Mouse (Mus musculus) hindbrain, embryonic 10.5 days (tissue): ENCODE results near the gene Eng. TPM values are rescaled to one million over a fixed set of nuclear protein-coding genes. Genes with fewer than 3 reads are reported as not detected.

Experiments used
- DNase-seq: peaks from one replicate; pipeline ENCODE4 v3.0.0-alpha.2; 2017; ENCODE audit warnings: low spot score
- H3K27ac ChIP-seq: fragments of 300-500 bp; sonication (generic); 2 replicates; pipeline ENCODE4 v1.5.1; 2016; ENCODE audit warnings: mild to moderate bottlenecking, moderate library complexity
- H3K27me3 ChIP-seq: fragments of 300-500 bp; sonication (generic); 2 replicates; pipeline ENCODE4 v1.6.1; 2016; ENCODE audit warnings: mild to moderate bottlenecking; ENCODE audit not compliant: poor library complexity, insufficient read depth, severe bottlenecking
- H3K36me3 ChIP-seq: fragments of 300-500 bp; sonication (generic); 2 replicates; pipeline ENCODE4 v1.6.1; 2016; ENCODE audit warnings: mild to moderate bottlenecking, moderate library complexity
- H3K4me1 ChIP-seq: fragments of 300-500 bp; sonication (generic); replicated peaks from 2 replicates; pipeline ENCODE4 v1.6.1; 2016; ENCODE audit warnings: mild to moderate bottlenecking
- H3K4me3 ChIP-seq: fragments of 300-500 bp; sonication (generic); 2 replicates; pipeline ENCODE4 v1.5.1; 2016; ENCODE audit warnings: mild to moderate bottlenecking, moderate library complexity
- H3K9me3 ChIP-seq: fragments of 300-500 bp; sonication (generic); 2 replicates; pipeline ENCODE4 v1.6.1; 2016; ENCODE audit warnings: mild to moderate bottlenecking, moderate library complexity
- WGBS: fragments of 180-500 bp; shearing (Covaris S2); methylation state at CpG from one replicate; pipeline ENCODE4 v1.1.7; 2016; 5-methylcytosine and 5-hydroxymethylcytosine counted together
- polyA plus RNA-seq: library from polyadenylated mRNA; unstranded; fragments of >200 nt; fragmentation: Nextera tagmentation; extraction: Ambion mirVana; gene quantifications from 2 replicates; pipeline ENCODE4 v1.2.1, GENCODE M21; 2016

Eng gene
- polyA plus RNA-seq, 1 experiment from 2014 or later: 35.8 TPM

DNA sequence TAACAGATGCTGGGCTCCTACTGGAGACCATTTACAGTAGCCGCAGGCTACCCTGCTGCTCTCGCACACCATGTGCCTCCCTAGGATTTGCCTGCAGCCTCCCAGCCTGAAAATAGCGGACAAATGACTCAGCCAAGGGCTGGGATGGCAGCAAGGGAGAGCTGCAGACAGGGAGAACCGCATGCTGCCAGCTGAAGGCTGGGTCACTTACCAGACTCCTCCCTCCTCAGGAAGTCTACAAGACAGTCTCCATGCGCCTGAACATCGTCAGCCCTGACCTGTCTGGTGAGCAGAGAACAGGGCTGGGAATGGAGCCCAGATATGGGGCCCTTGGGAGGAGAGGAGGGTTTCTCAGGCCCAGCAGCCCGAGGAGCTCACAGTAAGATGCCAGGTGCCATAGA lies 33.7 kb downstream of the Eng start:
- no peaks in the 10 kb centered on the region for H3K9me3 ChIP-seq
- DNase-seq: no peak
- peaks cover 37% of the 10 kb centered on the region for H3K36me3 ChIP-seq
- H3K4me1 ChIP-seq: peaks cover 21% of the 10 kb centered on the region
- no peak overlapping the region for H3K4me3 ChIP-seq
- 69% methylated on average over 7 of the region's 7 CpGs for WGBS
- H3K27me3 ChIP-seq: no peaks in the 10 kb centered on the region
- 0 out of 2 replicates have a peak overlapping the region, but pooled peaks have one; percentile 13 for H3K27ac ChIP-seq

DNA sequence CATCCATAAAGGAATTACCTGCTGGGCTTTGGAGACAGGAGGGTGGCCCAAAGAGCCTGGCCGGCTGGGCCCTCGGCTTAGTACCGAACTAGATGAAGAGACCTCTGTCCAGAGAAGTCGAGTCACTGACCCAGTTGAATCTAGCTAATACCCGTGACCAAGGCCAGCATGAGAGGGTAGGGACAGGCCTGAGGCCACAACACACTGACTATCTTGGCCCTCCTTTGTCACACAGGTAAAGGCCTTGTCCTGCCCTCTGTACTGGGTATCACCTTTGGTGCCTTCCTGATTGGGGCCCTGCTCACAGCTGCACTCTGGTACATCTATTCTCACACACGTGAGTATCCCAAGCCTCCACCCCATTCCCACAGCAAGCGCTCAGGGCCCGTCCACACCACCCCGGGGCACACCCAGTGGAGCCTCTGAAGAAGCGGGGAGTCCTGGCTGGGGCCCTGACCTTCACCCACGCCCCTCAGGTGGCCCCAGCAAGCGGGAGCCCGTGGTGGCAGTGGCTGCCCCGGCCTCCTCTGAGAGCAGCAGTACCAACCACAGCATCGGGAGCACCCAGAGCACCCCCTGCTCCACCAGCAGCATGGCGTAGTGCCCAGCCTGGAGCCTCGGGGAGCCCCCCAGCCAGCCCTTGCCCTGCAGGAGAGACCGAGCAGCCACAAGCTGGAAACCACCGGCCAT lies 34.7 kb downstream of the Eng start:
- no peak for DNase-seq
- Histone ChIP-seq H3K4me3 (no peak overlapping the region), H3K27ac (peak overlapping the region; percentile 13; the same call in 1 of the 2 replicates), H3K36me3 (peaks cover 48% of the 10 kb centered on the region), H3K27me3 (no peaks in the 10 kb centered on the region), H3K9me3 (no peaks in the 10 kb centered on the region), H3K4me1 (peaks cover 21% of the 10 kb centered on the region)
- WGBS: 88% methylated on average over 19 of the region's 19 CpGs

DNA sequence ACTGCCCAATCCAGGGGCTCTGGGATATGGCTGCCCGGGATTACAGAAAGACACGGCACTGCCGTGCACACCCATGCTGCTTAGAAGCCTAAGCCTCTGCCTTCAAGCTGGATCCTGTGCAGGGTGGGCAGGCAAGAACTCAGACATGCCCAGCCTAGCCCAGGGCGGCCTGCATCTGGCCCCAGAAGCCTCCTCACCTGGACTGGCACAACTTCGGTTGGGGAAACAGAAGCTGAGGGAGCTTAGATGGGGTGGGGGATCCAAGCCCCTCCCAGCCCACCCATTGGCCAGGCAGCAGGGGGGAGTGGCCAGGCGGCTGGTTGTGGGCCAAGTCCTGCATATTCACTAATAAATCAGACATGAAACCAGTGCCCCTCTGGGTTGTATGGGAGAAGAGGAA lies 35.4 kb downstream of the Eng start:
- Histone ChIP-seq H3K4me3 (no peak overlapping the region), H3K36me3 (peaks cover 54% of the 10 kb centered on the region), H3K4me1 (peaks cover 21% of the 10 kb centered on the region), H3K27me3 (no peaks in the 10 kb centered on the region), H3K27ac (peak overlapping the region; percentile 13; the same call in 1 of the 2 replicates), H3K9me3 (no peaks in the 10 kb centered on the region)
- DNase-seq: no peak
- 76% methylated on average over 6 of the region's 6 CpGs for WGBS

DNA sequence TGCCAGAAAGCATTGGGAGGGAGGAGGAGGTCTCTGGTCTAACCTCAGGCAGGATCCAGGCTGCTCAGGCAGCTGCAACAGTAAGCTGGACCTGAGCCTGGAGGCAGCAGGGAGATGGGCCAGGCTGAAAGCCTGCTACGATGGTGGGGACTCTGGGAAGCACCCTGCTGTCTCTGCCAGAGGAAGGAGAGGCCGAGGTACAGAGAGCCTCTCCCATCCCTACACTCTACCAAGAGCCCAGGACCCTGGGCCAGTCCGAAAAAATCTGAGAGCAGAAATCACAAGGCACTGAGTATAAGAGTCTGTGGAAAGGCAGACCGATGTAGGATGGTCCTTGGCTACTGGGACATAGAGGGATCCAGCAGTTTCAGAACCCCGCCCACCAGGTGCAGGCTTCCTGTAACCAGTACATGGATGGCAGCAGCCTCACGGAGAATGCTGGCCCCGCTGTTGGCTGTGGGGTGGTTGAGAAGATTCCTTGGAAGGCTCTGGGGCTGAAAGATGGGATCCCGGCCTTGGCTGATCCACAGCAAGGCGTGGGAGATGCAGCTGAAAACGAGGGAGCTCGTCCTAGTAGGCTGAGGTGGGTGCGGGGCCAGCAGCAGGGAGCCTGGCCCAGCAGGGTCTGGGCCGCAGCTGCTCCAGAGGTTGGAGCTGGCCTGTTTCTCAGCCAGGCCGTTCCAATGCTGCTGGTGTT lies 36.5 kb downstream of the Eng start:
- DNase-seq: no peak
- Histone ChIP-seq H3K9me3 (no peaks in the 10 kb centered on the region), H3K4me3 (no peak overlapping the region), H3K27ac (no peak overlapping the region), H3K4me1 (peaks cover 21% of the 10 kb centered on the region), H3K27me3 (no peaks in the 10 kb centered on the region), H3K36me3 (peaks cover 66% of the 10 kb centered on the region)
- 80% methylated on average over 14 of the region's 14 CpGs for WGBS

DNA sequence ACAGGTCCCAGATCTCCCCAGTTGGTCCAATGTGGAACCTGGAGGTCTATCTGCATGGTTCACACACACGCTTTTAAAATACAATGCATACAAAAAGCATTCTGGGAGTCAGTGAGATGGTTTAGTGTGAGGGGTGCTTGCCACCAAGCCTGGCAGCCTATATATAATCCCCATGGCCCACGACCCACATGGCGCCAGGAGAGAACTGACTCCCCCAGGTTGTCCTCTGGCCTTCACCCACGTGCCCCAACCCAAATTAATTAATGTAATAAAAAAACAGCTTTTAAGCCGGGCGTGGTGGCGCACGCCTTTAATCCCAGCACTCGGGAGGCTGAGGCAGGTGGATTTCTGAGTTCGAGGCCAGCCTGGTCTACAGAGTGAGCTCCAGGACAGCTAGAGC lies 37.3 kb downstream of the Eng start:
- no peaks in the 10 kb centered on the region for H3K9me3 ChIP-seq
- 93% methylated on average over 10 of the region's 10 CpGs for WGBS
- H3K27me3 ChIP-seq: no peaks in the 10 kb centered on the region
- no peak overlapping the region for H3K27ac ChIP-seq
- H3K36me3 ChIP-seq: peaks cover 71% of the 10 kb centered on the region
- H3K4me3 ChIP-seq: no peak overlapping the region
- peaks cover 21% of the 10 kb centered on the region for H3K4me1 ChIP-seq
- DNase-seq: no peak

DNA sequence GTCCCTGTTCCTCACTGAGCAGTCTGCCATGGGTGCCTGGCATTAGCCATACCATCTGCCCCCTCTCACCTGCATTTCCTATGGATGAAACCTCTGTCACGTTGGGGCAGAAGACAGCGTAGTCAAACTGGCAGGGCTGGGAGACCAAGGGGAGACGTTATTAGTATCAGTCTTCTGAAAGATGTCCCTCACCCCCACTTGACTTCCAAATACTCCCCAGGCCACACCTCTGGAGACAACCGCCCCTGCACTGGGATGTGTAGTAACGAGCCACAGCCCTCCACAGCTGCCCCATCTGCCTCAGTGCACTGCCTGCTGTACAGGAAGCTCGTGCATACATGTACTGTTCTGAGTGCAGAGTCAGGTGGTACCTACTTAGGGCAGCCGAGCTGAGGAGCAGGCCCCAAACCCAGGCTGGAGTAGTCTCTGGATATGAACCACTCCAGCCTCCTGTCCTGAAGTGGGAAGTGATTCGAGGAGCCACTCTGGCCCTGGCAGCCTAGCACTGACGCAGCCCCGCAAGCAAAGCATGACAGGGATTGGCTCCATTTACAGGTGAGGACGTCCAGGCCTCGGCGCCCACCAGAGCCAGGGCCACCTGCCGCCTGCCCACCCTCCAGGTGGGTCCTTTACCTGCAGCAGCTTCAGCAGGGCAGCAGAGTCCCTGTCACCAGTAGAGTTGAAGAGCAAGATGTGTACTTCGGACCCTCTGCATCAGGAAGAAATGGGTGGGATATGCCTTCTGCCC lies 38.5 kb downstream of the Eng start:
- no peaks in the 10 kb centered on the region for H3K27me3 ChIP-seq
- 92% methylated on average over 15 of the region's 15 CpGs for WGBS
- peaks cover 28% of the 10 kb centered on the region for H3K4me1 ChIP-seq
- DNase-seq: no peak
- no peaks in the 10 kb centered on the region for H3K9me3 ChIP-seq
- H3K36me3 ChIP-seq: peaks cover 71% of the 10 kb centered on the region
- H3K4me3 ChIP-seq: no peak overlapping the region
- no peak overlapping the region for H3K27ac ChIP-seq

DNA sequence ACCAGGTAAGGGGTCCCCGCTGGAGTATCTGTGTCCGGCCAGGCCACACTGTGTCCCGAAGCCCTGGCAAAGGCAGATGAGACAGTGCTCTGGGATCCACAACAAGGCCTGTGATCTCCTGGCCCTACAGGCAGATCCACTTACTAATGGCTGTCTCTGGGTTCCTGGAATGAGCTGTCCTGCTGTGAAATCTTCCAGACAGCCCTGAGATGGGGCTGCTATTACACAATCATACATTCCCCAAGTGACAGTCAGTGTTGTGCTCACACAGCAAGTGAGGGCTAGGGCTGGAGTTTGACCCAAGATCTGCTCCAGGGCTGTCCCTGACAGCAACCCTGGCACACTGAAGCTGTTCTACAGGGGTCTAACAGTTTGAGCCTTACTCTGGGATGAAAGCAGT lies 39.4 kb downstream of the Eng start:
- Histone ChIP-seq H3K27me3 (no peaks in the 10 kb centered on the region), H3K4me1 (peaks cover 27% of the 10 kb centered on the region), H3K9me3 (no peaks in the 10 kb centered on the region), H3K4me3 (no peak overlapping the region), H3K27ac (no peak overlapping the region), H3K36me3 (peaks cover 71% of the 10 kb centered on the region)
- WGBS: 92% methylated on average over 3 of the region's 3 CpGs
- DNase-seq: no peak

DNA sequence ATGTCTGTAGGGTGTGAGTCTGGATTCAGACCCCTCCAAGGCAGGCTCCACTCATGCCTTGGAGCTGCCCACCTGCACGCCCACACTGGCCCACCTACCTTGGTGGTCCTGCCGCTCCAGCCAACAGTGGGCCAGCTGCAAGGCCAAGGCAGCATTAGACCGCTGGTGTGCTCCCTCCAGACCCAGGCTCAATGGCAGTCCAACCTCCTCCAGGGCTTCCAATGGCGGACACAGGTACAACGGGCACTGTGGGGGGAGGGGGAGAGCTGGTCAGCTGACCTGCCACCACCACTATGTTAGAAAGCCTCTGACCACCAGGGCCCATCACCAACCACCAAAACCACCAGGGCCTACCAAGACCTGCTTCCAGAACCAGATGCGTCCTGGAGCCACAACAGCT lies 40.2 kb downstream of the Eng start:
- Histone ChIP-seq H3K27me3 (no peaks in the 10 kb centered on the region), H3K4me1 (peaks cover 25% of the 10 kb centered on the region), H3K9me3 (no peaks in the 10 kb centered on the region), H3K36me3 (peaks cover 65% of the 10 kb centered on the region), H3K4me3 (no peak overlapping the region), H3K27ac (no peak overlapping the region)
- WGBS: 91% methylated on average over 6 of the region's 6 CpGs
- no peak for DNase-seq

DNA sequence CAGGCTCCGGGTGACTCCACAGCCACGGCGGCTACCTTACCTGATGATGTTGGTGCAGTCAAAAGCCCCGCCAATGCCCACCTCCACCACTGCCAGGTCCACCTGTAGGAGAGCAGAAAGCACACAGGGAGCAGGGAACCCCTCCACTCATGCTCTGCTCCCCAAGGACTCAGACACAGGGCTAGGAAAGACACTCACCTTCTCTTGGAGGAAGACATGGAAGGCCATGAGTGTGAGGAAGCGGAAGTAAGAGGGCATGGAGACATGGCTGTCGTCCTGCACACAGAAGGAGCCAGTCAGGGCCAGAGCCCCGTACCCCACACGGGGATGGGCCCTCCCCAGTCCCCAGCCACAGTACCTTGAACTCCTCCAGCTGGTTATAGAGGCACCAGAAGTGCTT lies 41.2 kb downstream of the Eng start:
- peaks cover 27% of the 10 kb centered on the region for H3K4me1 ChIP-seq

DNA sequence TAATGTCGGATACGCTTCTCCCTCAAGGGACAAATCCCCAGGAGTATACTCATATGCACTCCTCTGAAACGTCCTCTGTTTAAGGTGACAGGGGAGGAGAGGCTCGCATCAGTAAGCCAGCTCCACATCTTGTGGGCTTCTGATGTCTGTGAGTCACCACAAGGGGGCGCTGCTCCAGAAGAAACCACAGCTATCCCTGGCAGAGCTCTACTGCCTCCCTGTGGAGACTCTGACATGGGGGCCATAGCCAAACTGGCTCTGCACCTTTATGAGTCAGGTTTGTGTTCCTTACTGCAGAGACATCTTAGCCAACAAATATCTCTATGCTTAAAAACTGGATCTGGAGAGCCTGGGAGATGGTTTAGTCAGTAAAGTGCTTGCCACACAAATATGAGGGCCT lies 43.0 kb downstream of the Eng start:
- peak; percentile 88 for DNase-seq
- Histone ChIP-seq H3K9me3 (no peaks in the 10 kb centered on the region), H3K4me1 (peaks cover 39% of the 10 kb centered on the region), H3K4me3 (no peak overlapping the region), H3K27me3 (no peaks in the 10 kb centered on the region), H3K36me3 (peaks cover 39% of the 10 kb centered on the region), H3K27ac (peak overlapping the region; percentile 23; the same call in 1 of the 2 replicates)
- WGBS: 20% methylated on average over 5 of the region's 5 CpGs

More for the DNA sequence above, 41.2 kb downstream of the Eng start:
- Histone ChIP-seq H3K36me3 (peaks cover 58% of the 10 kb centered on the region), H3K9me3 (no peaks in the 10 kb centered on the region), H3K27ac (no peak overlapping the region), H3K4me3 (no peak overlapping the region), H3K27me3 (no peaks in the 10 kb centered on the region)
- WGBS: 96% methylated on average over 8 of the region's 8 CpGs
- no peak for DNase-seq

DNA sequence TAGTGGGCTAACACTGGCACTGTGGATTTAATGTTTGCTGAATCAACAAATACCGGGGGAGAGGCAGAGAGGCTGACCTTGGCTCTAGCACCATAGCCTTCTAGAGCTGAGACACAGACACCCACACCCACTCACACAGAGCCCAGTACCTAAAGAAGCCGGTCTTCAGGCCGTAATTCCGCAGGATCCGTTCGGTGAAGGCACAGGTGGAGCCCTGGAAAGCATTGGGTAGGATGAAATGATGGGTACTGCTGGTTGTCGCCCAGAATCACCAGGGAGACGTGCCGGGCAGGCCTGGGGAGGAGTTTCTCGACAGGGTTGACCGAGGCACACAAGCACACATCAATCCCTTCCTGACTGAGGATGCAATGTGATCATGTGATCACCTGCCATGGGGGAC lies 44.6 kb downstream of the Eng start:
- DNase-seq: no peak
- H3K36me3 ChIP-seq: peaks cover 23% of the 10 kb centered on the region
- H3K4me3 ChIP-seq: no peak overlapping the region
- no peaks in the 10 kb centered on the region for H3K27me3 ChIP-seq
- no peak overlapping the region for H3K27ac ChIP-seq
- 84% methylated on average over 11 of the region's 11 CpGs for WGBS
- peaks cover 43% of the 10 kb centered on the region for H3K4me1 ChIP-seq
- no peaks in the 10 kb centered on the region for H3K9me3 ChIP-seq

DNA sequence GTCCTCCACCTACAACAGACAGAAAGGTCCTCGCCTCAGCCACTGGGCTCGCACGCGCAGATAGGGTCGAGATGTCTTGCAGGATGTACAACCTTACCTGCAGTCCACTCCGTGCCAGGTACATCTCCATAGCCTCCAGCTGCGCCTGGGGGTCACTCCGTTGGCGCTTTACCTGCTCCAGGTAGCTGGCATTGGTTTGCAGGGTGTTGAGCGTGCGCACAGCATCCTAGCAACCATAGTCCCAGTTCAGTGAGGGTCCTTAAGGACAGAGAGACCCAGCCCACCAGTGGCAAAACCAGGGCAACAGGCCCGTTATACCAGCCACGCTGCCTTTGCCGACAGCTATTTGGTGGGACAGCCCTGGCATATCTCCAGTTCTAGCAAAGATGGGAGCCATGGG lies 46.1 kb downstream of the Eng start:
- Histone ChIP-seq H3K4me3 (no peak overlapping the region), H3K27ac (no peak overlapping the region), H3K4me1 (peaks cover 43% of the 10 kb centered on the region), H3K9me3 (no peaks in the 10 kb centered on the region), H3K36me3 (peaks cover 9% of the 10 kb centered on the region), H3K27me3 (no peaks in the 10 kb centered on the region)
- DNase-seq: no peak
- 95% methylated on average over 14 of the region's 14 CpGs for WGBS

DNA sequence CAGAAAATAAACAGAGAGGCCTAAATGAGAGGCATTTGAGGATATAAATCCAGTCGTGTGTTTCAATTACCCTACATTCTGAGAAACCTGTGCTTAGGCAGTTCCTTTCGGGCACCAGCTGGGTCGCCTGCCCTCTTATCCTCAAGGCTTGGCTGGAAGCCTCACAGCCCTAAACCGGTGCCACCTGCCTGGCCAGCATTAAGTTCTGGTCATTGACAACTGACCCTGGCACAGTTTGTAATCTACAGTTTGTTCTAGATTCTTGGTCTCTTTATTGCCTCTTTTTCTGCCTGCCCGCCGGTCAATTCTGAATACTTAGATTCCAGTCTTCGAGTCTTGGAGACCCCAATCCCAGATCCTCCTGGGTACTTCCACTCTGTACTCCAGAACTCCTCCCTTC lies 46.9 kb downstream of the Eng start:
- H3K4me3 ChIP-seq: peak overlapping the region; percentile 73
- peak overlapping the region; percentile 89 for H3K27ac ChIP-seq
- DNase-seq: no peak
- H3K27me3 ChIP-seq: 0 out of 2 replicates have a peak, but pooled peaks cover 2% of the 10 kb centered on the region
- H3K9me3 ChIP-seq: no peaks in the 10 kb centered on the region
- peaks cover under 1% of the 10 kb centered on the region; the same call in 1 of the 2 replicates for H3K36me3 ChIP-seq
- WGBS: 25% methylated on average over 7 of the region's 7 CpGs
- H3K4me1 ChIP-seq: peaks cover 43% of the 10 kb centered on the region
